Mouse (Mus musculus) cerebellum, adult 2 months (tissue): ENCODE data around the gene Insl3.

ENCODE experiments used
- CTCF ChIP-seq: fragments of 200-500 bp; IDR thresholded peaks from 2 replicates; pipeline ENCODE4 v1.5.1; 2011; ENCODE audit warnings: low read depth, mild to moderate bottlenecking, control low read depth, low read length, moderate library complexity, borderline replicate concordance; ENCODE audit not compliant: insufficient read depth
- POLR2A ChIP-seq: fragments of 200-500 bp; IDR thresholded peaks from 2 replicates; pipeline ENCODE4 v1.6.1; 2011; ENCODE audit warnings: low read length, control low read depth, borderline replicate concordance; ENCODE audit not compliant: insufficient read depth

DNA sequence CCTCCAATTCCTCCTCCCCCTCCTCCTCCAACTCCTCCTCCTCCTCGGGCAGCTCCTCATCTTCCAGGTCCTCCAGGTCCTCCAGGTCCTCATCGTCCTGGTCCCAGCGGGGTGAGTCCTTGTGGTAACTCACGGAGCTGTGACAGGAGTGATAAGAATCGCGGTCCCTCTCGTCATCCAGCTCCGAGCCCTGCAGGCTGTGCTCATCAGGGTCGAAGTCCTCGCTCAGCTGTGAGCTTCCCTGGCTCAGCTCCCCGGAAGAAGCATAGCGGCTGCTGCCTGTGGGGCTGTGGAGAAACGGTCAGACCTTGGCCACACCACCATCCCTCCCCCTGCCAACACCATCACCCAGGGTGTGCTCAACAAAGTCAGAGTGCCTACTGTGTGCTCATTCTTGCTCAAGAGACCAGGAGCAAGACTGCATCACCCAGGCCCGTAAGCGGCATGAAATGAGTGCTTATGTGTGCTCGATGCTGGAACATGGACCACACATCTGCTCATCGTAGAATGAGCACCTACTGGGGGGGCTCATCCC is 30.4 kb upstream of the Insl3 start:
- TF ChIP-seq CTCF: no peak
- TF ChIP-seq POLR2A: no peak
